Mouse (Mus musculus): Measurements from ENCODE around the gene St5. TPM values are rescaled to one million over a fixed set of nuclear protein-coding genes. Genes with fewer than 3 reads are reported as not detected.

The St5 gene
- polyA plus RNA-seq, 1 experiment from 2014 or later = 21.7 TPM

DNA sequence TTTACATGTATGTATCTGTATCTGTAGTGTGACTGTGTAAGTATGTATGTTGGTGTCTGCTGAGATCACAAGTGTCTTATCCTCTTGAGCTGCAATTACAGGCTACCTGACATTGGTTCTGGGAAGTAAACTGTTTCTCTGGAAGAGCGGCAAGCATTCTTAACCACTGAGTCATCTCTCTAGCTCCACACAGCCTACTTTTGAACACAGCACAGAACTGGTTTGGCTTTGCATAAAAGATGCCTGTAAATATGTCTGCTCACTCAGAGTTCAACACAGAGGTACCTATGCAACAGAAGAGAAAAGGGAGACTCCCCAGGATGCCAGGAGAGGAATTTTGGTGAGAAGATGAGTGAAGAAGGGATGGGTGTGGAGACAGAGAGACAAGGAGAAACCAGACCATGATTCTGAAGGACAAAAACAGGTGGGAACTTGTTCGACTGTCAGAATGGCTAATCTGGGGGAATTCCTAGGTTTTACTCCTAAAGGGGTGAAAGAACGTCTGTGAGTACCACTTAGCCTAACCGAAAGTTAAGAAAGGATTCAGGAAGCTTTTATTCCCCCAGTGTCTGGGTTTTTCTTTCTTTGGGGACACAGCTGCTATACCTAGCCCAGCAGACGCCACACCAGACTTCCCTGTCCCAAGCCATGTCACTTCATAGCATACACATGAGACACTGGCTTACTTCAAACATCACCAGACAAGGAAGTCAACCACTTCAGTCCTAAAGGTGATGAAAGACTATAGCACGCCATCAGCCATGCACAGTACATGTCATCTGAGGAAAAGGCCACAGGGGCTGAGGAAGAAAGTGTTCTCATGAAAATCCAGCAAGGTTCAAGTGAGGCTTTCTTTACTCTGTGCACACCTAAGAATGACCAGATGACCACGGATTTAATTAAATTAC, 73.3 kb downstream of the St5 start:
- H3K4me3 ChIP-seq (replicated peaks) = no peak overlapping the region
- no peak overlapping the region for H3K27ac ChIP-seq
- H3K9ac ChIP-seq (replicated peaks) = no peak overlapping the region
- ATAC-seq = no peak
- H3K36me3 ChIP-seq = no peaks in the 10 kb centered on the region
- no peaks in the 10 kb centered on the region for H3K27me3 ChIP-seq
- H3K4me2 ChIP-seq (replicated peaks) = no peak overlapping the region
- WGBS = 84% methylated on average over 7 of the region's 7 CpGs
- no peaks in the 10 kb centered on the region for H3K4me1 ChIP-seq (replicated peaks)
- no peaks in the 10 kb centered on the region for H3K9me3 ChIP-seq

DNA sequence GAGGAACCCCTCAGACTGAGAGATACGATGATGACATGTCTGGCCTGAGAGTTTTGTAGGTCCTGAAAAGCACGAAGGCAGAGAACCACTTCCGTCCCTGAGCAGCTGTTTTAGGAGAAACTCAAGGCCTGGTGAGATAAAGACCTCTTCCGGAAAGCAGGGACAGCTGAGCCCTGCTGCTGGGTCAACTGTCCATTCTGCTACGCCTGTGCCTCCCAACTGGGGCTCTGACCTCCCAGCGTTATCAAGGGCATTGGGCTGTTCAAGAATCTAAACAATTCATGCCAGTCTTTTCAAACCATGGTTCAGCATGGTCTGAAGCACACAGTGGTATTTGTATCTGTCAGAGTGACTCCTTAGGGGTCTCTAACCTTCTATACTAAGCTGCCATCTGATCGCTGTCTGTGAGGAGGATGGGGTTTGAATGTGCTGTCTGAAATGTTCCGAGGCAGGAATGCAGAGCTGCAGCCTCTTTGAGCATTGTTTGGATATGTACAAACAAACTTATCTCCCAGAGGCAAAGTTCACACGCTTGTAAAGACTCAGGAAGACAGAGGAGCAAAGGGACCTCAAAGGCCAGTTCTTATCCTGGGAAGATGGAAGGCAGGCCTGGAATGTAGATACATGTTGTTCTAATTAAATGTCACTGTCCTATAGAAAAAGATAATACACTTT, 74.3 kb downstream of the St5 start:
- 48% methylated on average over 9 of the region's 9 CpGs for WGBS
- H3K27ac ChIP-seq = no peak overlapping the region

DNA sequence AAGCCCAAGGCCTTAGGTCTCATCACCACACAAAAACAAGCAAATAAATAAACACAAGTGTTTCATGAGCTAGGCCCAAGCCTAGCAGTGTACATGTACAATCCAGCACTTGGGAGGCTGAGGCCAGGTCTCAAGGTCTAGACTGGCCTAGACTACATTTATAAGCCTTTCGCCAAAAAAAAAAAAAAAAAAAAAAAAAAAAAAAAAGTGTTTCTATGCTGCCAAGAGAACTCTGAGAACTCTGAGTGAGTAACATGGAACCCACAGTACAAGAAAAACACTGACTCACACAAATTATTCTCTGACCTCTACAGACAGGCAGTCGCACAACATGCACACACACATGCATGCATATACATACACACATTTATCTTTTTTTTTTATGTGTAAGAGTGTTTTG, 75.6 kb downstream of the St5 start:
- 100% methylated on average over 2 of the region's 2 CpGs for WGBS
- Histone ChIP-seq H3K9me3 (no peaks in the 10 kb centered on the region), H3K36me3 (no peaks in the 10 kb centered on the region), H3K4me3 (replicated peaks) (no peak overlapping the region), H3K9ac (replicated peaks) (no peak overlapping the region), H3K27me3 (no peaks in the 10 kb centered on the region), H3K4me1 (replicated peaks) (no peaks in the 10 kb centered on the region), H3K4me2 (replicated peaks) (no peak overlapping the region), H3K27ac (no peak overlapping the region)
- ATAC-seq = no peak

More for the DNA sequence above, 74.3 kb downstream of the St5 start:
- Histone ChIP-seq H3K27me3 (no peaks in the 10 kb centered on the region), H3K4me1 (replicated peaks) (no peaks in the 10 kb centered on the region), H3K4me2 (replicated peaks) (no peak overlapping the region), H3K9ac (replicated peaks) (no peak overlapping the region), H3K9me3 (no peaks in the 10 kb centered on the region), H3K4me3 (replicated peaks) (no peak overlapping the region), H3K36me3 (no peaks in the 10 kb centered on the region)
- ATAC-seq = no peak

DNA sequence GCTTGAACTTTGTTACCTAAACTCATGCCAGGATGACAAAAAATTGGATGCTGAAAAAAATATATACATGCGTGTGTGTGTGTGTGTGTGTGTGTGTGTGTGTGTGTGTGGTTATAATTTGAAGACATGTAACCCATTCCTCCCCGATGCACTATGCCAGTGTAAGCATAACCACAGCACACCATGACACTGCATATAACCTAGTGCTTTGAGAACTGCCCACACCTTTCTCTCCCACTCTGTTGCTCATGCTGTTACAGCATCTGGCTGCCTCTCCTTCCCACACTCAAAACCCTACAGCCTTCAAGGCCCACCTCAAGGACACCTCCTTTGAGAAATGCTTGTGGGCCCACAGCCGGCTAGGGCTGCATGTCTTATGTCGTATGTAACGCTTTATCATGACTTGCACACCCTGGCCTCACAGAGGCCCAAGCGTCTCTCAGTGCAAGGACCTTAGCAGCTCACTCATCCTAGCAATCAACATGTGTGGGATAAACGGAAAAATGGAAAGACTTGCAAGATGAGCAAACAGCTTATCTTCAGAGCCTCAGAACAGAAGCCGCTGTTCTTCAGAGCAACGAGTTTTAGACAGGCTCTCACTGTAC, 81.1 kb downstream of the St5 start:
- no peaks in the 10 kb centered on the region for H3K9me3 ChIP-seq
- H3K27me3 ChIP-seq = no peaks in the 10 kb centered on the region
- H3K27ac ChIP-seq = no peak overlapping the region
- H3K9ac ChIP-seq (replicated peaks) = no peak overlapping the region
- H3K36me3 ChIP-seq = no peaks in the 10 kb centered on the region
- H3K4me3 ChIP-seq (replicated peaks) = no peak overlapping the region
- 92% methylated on average over 9 of the region's 9 CpGs for WGBS
- peaks cover under 1% of the 10 kb centered on the region; the same call in 1 of the 2 replicates for H3K4me1 ChIP-seq (replicated peaks)
- H3K4me2 ChIP-seq (replicated peaks) = no peak overlapping the region
- ATAC-seq = no peak

DNA sequence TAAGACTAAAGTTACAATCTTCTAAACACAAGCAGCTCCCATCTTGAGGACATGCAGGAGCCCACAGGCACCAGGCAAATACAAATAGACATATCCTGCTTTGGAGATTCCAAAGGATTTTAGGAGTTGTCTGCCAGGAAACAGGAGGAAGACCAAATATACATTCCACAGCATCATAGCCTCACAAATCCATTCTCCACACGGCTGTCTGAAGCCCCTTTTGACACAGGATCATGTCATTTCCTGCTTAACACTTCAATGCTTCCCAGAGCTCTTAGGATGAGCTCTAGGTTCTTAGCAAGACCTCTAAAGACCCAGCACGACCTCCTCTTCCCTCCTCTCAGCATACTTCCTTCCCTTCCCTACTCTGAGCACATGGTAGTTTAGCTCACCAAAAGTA, 82.4 kb downstream of the St5 start:
- ATAC-seq = no peak
- Histone ChIP-seq H3K27ac (no peak overlapping the region), H3K4me1 (replicated peaks) (peaks cover 14% of the 10 kb centered on the region), H3K27me3 (no peaks in the 10 kb centered on the region), H3K4me2 (replicated peaks) (no peak overlapping the region), H3K36me3 (no peaks in the 10 kb centered on the region), H3K9ac (replicated peaks) (no peak overlapping the region), H3K9me3 (no peaks in the 10 kb centered on the region), H3K4me3 (replicated peaks) (no peak overlapping the region)
- WGBS = 32% methylated on average over 2 of the region's 2 CpGs

DNA sequence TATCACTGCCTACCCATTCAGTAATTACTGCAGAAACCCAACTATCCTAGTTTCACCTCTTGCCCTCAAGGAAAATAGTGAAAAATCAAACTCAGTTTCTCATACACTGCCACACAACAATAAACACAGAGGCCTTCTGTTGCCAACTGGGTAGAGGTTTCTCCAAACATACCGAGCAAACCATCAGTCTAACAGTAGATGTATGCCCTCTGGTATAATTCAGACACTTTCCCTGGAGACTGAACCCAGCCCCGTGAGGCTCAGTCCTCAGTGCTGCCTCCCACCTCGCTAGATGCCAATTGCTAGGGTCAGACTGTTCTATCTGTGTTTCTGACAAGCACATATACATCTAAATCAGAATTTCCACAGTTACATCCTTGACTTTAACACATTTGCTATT, 83.1 kb downstream of the St5 start:
- no peak overlapping the region for H3K27ac ChIP-seq
- no peaks in the 10 kb centered on the region for H3K36me3 ChIP-seq
- no peak overlapping the region for H3K9ac ChIP-seq (replicated peaks)
- H3K27me3 ChIP-seq = no peaks in the 10 kb centered on the region
- peaks cover 21% of the 10 kb centered on the region for H3K4me1 ChIP-seq (replicated peaks)
- no peak for ATAC-seq
- H3K4me3 ChIP-seq (replicated peaks) = no peak overlapping the region
- WGBS = 91% methylated on average over 3 of the region's 3 CpGs
- H3K4me2 ChIP-seq (replicated peaks) = no peak overlapping the region
- no peaks in the 10 kb centered on the region for H3K9me3 ChIP-seq

DNA sequence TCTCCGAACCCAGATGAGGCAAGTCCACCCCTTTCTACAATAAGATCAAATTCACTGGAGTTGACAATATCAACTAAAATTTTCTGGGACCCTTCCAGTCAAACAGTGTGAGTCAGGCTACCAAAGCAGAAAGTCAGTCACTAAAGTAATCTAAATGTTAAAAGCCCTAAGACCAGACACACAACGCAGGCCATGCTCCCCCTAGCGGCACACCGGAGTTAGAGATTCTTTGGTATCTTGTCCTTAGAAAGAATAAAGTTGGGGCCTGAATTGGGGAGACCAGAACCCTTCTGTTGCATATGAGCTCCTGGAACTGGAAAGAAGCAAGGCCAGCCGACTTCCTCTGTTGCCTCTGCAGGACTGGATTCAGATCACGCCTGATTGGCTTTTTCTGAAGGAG, 84.7 kb downstream of the St5 start:
- H3K36me3 ChIP-seq = no peaks in the 10 kb centered on the region

DNA sequence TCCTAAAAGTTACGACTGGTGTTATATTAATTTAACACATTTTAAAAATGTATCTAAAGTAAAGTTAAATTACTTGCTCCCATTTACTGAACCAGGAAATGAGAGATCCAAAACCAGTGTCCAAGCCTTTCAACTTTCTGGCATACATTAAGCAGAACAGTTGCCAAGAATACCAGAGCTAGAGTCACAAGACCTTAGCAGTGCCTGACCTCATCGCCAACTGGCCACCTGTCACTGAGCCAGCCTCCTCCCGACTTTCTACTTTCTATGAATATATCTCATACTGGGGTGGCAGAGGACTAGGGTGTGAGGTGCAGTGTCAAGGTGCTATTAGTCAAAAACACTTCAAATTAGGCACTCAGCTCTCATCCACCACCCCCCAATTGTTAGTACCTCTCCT, 85.6 kb downstream of the St5 start:
- H3K27me3 ChIP-seq = no peaks in the 10 kb centered on the region

More for the DNA sequence above, 84.7 kb downstream of the St5 start:
- no peaks in the 10 kb centered on the region for H3K9me3 ChIP-seq
- H3K27me3 ChIP-seq = no peaks in the 10 kb centered on the region
- H3K27ac ChIP-seq = no peak overlapping the region
- no peak for ATAC-seq
- H3K4me3 ChIP-seq (replicated peaks) = no peak overlapping the region
- H3K4me2 ChIP-seq (replicated peaks) = no peak overlapping the region
- no peak overlapping the region for H3K9ac ChIP-seq (replicated peaks)
- H3K4me1 ChIP-seq (replicated peaks) = peaks cover 33% of the 10 kb centered on the region
- WGBS = 18% methylated on average over 6 of the region's 6 CpGs

DNA sequence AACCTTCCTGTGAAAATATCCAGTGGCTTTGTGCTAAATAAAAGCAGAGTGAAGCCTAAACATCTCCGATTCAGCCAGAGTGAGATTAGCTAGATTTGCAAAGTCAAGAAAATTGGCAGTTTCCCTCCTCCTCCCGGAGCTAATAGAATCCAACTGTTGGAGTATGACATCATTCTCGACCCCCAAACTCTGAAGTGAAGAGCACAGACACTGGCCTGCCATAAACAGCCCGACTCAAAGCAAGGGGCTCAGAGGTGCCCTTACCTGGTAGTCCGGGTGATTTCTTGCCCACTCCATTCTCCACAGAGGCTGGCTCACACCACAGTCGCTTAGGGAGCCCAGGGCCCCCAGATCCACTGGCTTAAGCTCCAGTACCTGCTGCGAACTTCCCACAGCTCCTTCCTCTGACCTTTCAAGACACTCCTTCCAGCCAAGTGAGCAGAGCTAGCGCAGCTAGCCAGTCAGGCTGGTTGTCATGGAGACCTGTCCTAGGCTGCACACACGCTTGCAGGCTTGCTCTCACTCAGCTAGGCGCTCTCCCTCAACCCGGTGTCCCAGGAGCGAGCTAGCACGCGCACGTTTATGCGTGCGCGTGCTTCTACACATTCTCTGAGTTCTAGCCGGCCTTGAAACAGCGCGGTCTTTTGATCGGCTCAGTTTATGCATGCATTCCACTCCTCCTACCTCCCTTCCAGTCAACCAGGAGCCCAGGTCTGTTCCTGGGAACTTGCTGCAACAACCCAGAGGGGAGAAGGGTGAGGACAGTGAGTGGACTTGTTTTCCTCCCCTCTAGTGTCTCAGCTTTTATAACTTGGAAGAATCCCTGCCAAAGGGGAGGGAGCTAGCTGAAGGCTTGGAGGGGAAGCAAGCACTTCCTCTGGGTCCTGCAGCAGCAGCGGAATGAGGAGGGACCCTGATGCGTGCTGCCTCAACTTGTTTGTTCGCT, 87.1 kb downstream of the St5 start:
- Histone ChIP-seq H3K9ac (replicated peaks) (peak overlapping the region; percentile 63), H3K4me1 (replicated peaks) (peaks cover 52% of the 10 kb centered on the region), H3K36me3 (no peaks in the 10 kb centered on the region), H3K9me3 (no peaks in the 10 kb centered on the region), H3K27ac (peak overlapping the region; percentile 80), H3K27me3 (no peaks in the 10 kb centered on the region), H3K4me3 (replicated peaks) (peak overlapping the region; percentile 36), H3K4me2 (replicated peaks) (peak overlapping the region; percentile 58)
- peak; percentile 99 for ATAC-seq
- WGBS = 1% methylated on average over 25 of the region's 25 CpGs

More for the DNA sequence above, 85.6 kb downstream of the St5 start:
- Histone ChIP-seq H3K36me3 (no peaks in the 10 kb centered on the region), H3K4me2 (replicated peaks) (no peak overlapping the region), H3K9me3 (no peaks in the 10 kb centered on the region), H3K27ac (no peak overlapping the region), H3K4me3 (replicated peaks) (no peak overlapping the region), H3K4me1 (replicated peaks) (peaks cover 38% of the 10 kb centered on the region), H3K9ac (replicated peaks) (no peak overlapping the region)
- ATAC-seq = no peak
- WGBS = 79% methylated on average over 3 of the region's 3 CpGs

DNA sequence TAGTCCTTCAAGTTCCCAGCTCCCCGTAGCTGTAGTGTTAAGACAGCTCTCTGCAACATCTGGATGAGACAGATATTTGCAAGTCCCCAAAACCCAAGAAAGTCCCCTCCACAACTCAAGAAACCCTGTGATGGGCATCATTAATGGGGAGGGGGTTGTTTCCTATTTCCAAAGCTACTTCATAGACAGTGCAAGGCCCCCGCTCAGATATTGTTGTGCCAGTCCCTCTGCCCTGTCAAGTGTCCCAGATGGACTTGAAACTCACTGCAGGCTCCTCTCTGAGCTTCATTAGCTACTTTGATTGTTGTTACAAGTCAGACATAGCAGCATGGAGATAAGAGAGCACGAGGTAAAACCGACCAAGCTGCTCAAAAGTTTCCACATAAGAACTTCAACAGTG, 87.8 kb downstream of the St5 start:
- Histone ChIP-seq H3K4me1 (replicated peaks) (peaks cover 52% of the 10 kb centered on the region), H3K27ac (peak overlapping the region; percentile 80), H3K9ac (replicated peaks) (peak overlapping the region; percentile 63; the same call in 1 of the 2 replicates), H3K4me3 (replicated peaks) (peak overlapping the region; percentile 36), H3K4me2 (replicated peaks) (peak overlapping the region; percentile 58), H3K36me3 (no peaks in the 10 kb centered on the region), H3K27me3 (no peaks in the 10 kb centered on the region), H3K9me3 (no peaks in the 10 kb centered on the region)
- no peak for ATAC-seq
- WGBS = 17% methylated on average over 4 of the region's 4 CpGs

DNA sequence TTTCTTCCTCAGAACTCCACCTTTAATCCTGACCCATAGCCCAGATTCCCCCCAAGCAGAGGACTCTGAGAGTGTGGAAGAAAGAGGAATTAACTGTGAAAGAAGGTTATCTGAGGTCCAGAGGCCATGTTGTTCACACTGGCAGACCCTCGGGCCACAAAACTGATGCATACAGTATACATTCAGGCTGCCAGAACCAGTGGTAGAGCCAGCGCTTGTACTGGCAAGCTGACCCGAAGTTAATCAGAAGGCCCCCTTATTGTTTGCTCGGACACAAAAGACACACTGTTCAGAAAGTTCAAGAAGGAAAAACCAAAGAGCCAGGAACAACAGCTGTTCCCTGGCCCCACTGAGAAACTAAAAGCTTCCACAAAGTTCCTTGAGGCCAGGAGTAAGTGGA, 88.5 kb downstream of the St5 start:
- H3K4me3 ChIP-seq (replicated peaks) = peak overlapping the region; percentile 36; the same call in 1 of the 2 replicates
- no peak for ATAC-seq
- peak overlapping the region; percentile 80 for H3K27ac ChIP-seq
- H3K4me2 ChIP-seq (replicated peaks) = peak overlapping the region; percentile 58
- no peaks in the 10 kb centered on the region for H3K36me3 ChIP-seq
- H3K4me1 ChIP-seq (replicated peaks) = peaks cover 55% of the 10 kb centered on the region
- H3K27me3 ChIP-seq = no peaks in the 10 kb centered on the region
- H3K9ac ChIP-seq (replicated peaks) = peak overlapping the region; percentile 40; the same call in 1 of the 2 replicates
- no peaks in the 10 kb centered on the region for H3K9me3 ChIP-seq
- 7% methylated on average over 4 of the region's 4 CpGs for WGBS
